Mouse (Mus musculus) kidney, adult 2 months (tissue): ENCODE measurements around the gene Smarca2. TPM values are rescaled to one million over a fixed set of nuclear protein-coding genes. Genes with fewer than 3 reads are reported as not detected.

Experiments used
- DNase-seq: peaks from one replicate; pipeline ENCODE4 v3.0.0; 2021
- H3K27ac ChIP-seq: fragments of 200-500 bp; 2 replicates; pipeline ENCODE4 v1.5.1; 2012; ENCODE audit warnings: low read depth, low read length, control low read depth, inconsistent platforms; ENCODE audit not compliant: insufficient read depth
- H3K27me3 ChIP-seq: fragments of 200-500 bp; replicated peaks from 2 replicates; pipeline ENCODE4 v1.6.1; 2012; ENCODE audit warnings: mild to moderate bottlenecking, moderate library complexity, low read length, inconsistent platforms; ENCODE audit not compliant: control insufficient read depth, insufficient read depth
- H3K36me3 ChIP-seq: fragments of 200-500 bp; 2 replicates; pipeline ENCODE4 v1.6.1; 2012; ENCODE audit warnings: mild to moderate bottlenecking, moderate library complexity, low read length, inconsistent platforms; ENCODE audit not compliant: control insufficient read depth, insufficient read depth
- H3K4me1 ChIP-seq: fragments of 200-500 bp; 2 replicates; pipeline ENCODE4 v1.6.1; 2011; ENCODE audit warnings: low read length; ENCODE audit not compliant: control insufficient read depth, insufficient read depth
- H3K4me3 ChIP-seq: fragments of 200-500 bp; 2 replicates; pipeline ENCODE4 v1.5.1; 2011; ENCODE audit warnings: mild to moderate bottlenecking, low read depth, low read length, control low read depth; ENCODE audit not compliant: insufficient read depth
- CTCF ChIP-seq: fragments of 200-500 bp; conservative IDR thresholded peaks from 2 replicates; pipeline ENCODE4 v1.5.1; 2011; ENCODE audit warnings: low read depth, mild to moderate bottlenecking, control low read depth, low read length, moderate library complexity, mixed read lengths; ENCODE audit not compliant: insufficient read depth, insufficient read length
- POLR2A ChIP-seq: fragments of 200-500 bp; IDR thresholded peaks from one replicate; pipeline ENCODE4 v1.6.1; 2011; ENCODE audit warnings: low read depth, low read length, control low read depth
- WGBS: fragments of 180-500 bp; shearing (Covaris S2); methylation state at CpG from one replicate; pipeline ENCODE4 v1.1.7; 2018; 5-methylcytosine and 5-hydroxymethylcytosine counted together
- polyA plus RNA-seq: library from polyadenylated mRNA; depleted of rRNA; stranded (reverse); fragments of >200 nt; gene quantifications from 2 replicates; pipeline ENCODE4 v1.2.3, GENCODE M21; 2012

Gene Smarca2
- polyA plus RNA-seq, 1 experiment, result 45.6 TPM

DNA sequence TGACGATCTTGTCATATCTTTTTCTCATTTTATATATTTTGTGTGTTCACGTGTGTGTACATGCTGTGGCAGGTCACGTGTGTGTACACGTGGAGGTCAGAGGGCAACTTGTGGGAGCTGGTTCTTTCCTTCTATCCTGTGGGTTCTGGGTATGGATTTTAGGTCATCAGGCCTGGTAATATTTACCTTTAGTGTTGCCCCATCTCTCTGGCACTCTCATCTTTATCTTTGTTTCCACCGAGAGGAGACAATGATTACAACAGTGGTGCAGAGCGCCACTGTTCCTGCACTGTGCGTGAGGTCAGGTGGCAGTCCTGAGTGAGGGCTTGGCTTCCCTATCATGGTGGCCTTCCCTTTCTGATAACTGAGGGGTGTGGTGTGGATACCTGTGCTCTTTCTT, 160.6 kb downstream of the Smarca2 start:
- H3K27ac ChIP-seq, result no peak overlapping the region
- 90% methylated on average over 7 of the region's 7 CpGs for WGBS
- H3K4me1 ChIP-seq, result no peaks in the 10 kb centered on the region
- H3K27me3 ChIP-seq, result no peaks in the 10 kb centered on the region
- H3K4me3 ChIP-seq, result no peak overlapping the region
- TF ChIP-seq CTCF (no peak), POLR2A (no peak)
- H3K36me3 ChIP-seq, result no peaks in the 10 kb centered on the region; the same call in 1 of the 2 replicates
- no peak for DNase-seq

DNA sequence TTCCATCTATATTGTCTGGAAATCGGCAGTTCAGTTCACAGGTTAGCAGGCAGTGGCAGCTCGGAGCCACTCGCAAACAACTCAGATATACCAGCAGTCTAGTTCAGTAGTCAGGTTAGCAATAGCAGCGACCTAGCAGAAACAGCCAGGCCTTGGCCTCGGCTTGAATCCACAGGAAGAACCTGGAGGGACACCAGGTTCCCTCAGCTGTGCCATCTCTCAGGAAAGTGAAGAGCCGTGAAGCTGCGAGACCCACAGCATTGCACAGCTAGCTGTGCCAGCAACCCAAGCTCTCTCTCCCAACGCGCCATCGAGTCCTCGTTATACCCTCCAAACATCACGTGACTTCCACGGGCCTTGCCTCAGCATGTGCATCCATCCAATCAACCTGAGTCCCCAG, 162.6 kb downstream of the Smarca2 start:
- no peak for TF ChIP-seq POLR2A
- no peak for TF ChIP-seq CTCF
- 93% methylated on average over 13 of the region's 13 CpGs for WGBS
- H3K27me3 ChIP-seq, result no peaks in the 10 kb centered on the region
- peaks cover 5% of the 10 kb centered on the region for H3K36me3 ChIP-seq
- H3K4me3 ChIP-seq, result no peak overlapping the region
- no peak for DNase-seq
- no peak overlapping the region for H3K27ac ChIP-seq
- no peaks in the 10 kb centered on the region for H3K4me1 ChIP-seq

GRCm38 (mm10) chr19:26767941-26768340, 163.1 kb downstream of the Smarca2 start:
- 91% methylated on average over 6 of the region's 6 CpGs for WGBS
- Histone ChIP-seq H3K4me3 (no peak overlapping the region), H3K36me3 (peaks cover 5% of the 10 kb centered on the region), H3K4me1 (no peaks in the 10 kb centered on the region), H3K27me3 (no peaks in the 10 kb centered on the region), H3K27ac (no peak overlapping the region)
- TF ChIP-seq CTCF (no peak), POLR2A (no peak)
- DNase-seq, result no peak

DNA sequence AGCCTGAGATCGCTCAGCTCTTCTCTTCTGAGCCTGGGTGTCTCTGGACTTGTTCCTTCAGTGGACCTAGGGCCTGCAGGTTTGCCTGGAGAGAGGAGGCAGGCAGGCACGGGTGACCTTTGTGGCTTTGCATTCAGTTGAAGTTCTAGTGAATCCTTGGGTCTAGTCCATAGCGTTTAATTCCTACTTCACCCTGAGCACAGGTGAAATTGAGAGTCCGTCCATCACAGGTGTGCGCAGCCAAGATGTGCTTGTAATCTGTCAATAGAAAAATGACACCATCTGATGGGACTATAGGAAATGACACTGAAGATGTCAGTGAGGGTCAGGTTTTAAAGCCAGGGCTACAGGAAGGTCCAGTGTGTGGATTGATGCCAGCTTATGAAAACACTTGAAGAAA, 164.0 kb downstream of the Smarca2 start:
- TF ChIP-seq POLR2A, result no peak
- TF ChIP-seq CTCF, result no peak
- H3K27ac ChIP-seq, result no peak overlapping the region
- H3K36me3 ChIP-seq, result peaks cover 5% of the 10 kb centered on the region
- H3K4me1 ChIP-seq, result no peaks in the 10 kb centered on the region
- no peaks in the 10 kb centered on the region for H3K27me3 ChIP-seq
- no peak overlapping the region for H3K4me3 ChIP-seq
- DNase-seq, result no peak
- 93% methylated on average over 5 of the region's 5 CpGs for WGBS

- Histone ChIP-seq H3K36me3 (peaks cover 5% of the 10 kb centered on the region), H3K4me1 (no peaks in the 10 kb centered on the region), H3K27me3 (no peaks in the 10 kb centered on the region), H3K27ac (no peak overlapping the region), H3K4me3 (no peak overlapping the region)
- 78% methylated on average over 16 of the region's 16 CpGs for WGBS
- TF ChIP-seq POLR2A (no peak), CTCF (no peak)
- DNase-seq, result no peak
Measured at GRCm38 (mm10) chr19:26769609-26770500, 165.0 kb downstream of the Smarca2 start.

- Histone ChIP-seq H3K4me3 (no peak overlapping the region), H3K27ac (no peak overlapping the region), H3K4me1 (no peaks in the 10 kb centered on the region), H3K27me3 (no peaks in the 10 kb centered on the region), H3K36me3 (peaks cover 9% of the 10 kb centered on the region)
- 81% methylated on average over 6 of the region's 6 CpGs for WGBS
- no peak for DNase-seq
- TF ChIP-seq CTCF (no peak), POLR2A (no peak)
Measured at GRCm38 (mm10) chr19:26770592-26770991, 165.7 kb downstream of the Smarca2 start.

- Histone ChIP-seq H3K36me3 (peaks cover 14% of the 10 kb centered on the region), H3K4me3 (no peak overlapping the region), H3K27me3 (no peaks in the 10 kb centered on the region), H3K27ac (no peak overlapping the region), H3K4me1 (no peaks in the 10 kb centered on the region)
- DNase-seq, result no peak
- 86% methylated on average over 11 of the region's 11 CpGs for WGBS
- TF ChIP-seq POLR2A, result no peak
- TF ChIP-seq CTCF, result no peak
Measured at GRCm38 (mm10) chr19:26772051-26772583, 167.3 kb downstream of the Smarca2 start.
